Mouse (Mus musculus): ENCODE results near the gene 4930452B06Rik.

4930452B06Rik gene

GRCm38 (mm10) chr14:8451117-8451516 lies 214.9 kb downstream of the 4930452B06Rik start:
- no peak for DNase-seq (ENCODE audit: low spot score in 2 of 2)

- DNase-seq (ENCODE audit: low spot score in 2 of 2) = no peak
Measured at GRCm38 (mm10) chr14:8450342-8450741, 215.7 kb downstream of the 4930452B06Rik start.

GRCm38 (mm10) chr14:8449299-8449698 lies 216.7 kb downstream of the 4930452B06Rik start:
- no peak for DNase-seq (ENCODE audit: low spot score in 2 of 2)

GRCm38 (mm10) chr14:8447352-8447751 lies 218.7 kb downstream of the 4930452B06Rik start:
- DNase-seq (ENCODE audit: low spot score in 2 of 2) = no peak

GRCm38 (mm10) chr14:8444363-8444762 lies 221.7 kb downstream of the 4930452B06Rik start:
- no peak for DNase-seq (ENCODE audit: low spot score in 2 of 2)

- no peak for DNase-seq (ENCODE audit: low spot score in 2 of 2)
Measured at GRCm38 (mm10) chr14:8442691-8443090, 223.3 kb downstream of the 4930452B06Rik start.

- no peak for DNase-seq (ENCODE audit: low spot score in 2 of 2)
Measured at GRCm38 (mm10) chr14:8441623-8442022, 224.4 kb downstream of the 4930452B06Rik start.

- no peak for DNase-seq (ENCODE audit: low spot score in 2 of 2)
Measured at GRCm38 (mm10) chr14:8430611-8431230, 235.3 kb downstream of the 4930452B06Rik start.

- DNase-seq (ENCODE audit: low spot score in 2 of 2) = no peak
Measured at GRCm38 (mm10) chr14:8429767-8430166, 236.3 kb downstream of the 4930452B06Rik start.

- no peak for DNase-seq (ENCODE audit: low spot score in 2 of 2)
Measured at GRCm38 (mm10) chr14:8422833-8423232, 243.2 kb downstream of the 4930452B06Rik start.

- DNase-seq (ENCODE audit: low spot score in 2 of 2) = no peak
Measured at GRCm38 (mm10) chr14:8421199-8421787, 244.7 kb downstream of the 4930452B06Rik start.

GRCm38 (mm10) chr14:8418610-8419009 lies 247.4 kb downstream of the 4930452B06Rik start:
- DNase-seq (ENCODE audit: low spot score in 2 of 2) = no peak

- DNase-seq (ENCODE audit: low spot score in 2 of 2) = no peak
Measured at GRCm38 (mm10) chr14:8405946-8406345, 260.1 kb downstream of the 4930452B06Rik start.

- no peak for DNase-seq (ENCODE audit: low spot score in 2 of 2)
Measured at GRCm38 (mm10) chr14:8403310-8403709, 262.7 kb downstream of the 4930452B06Rik start.

GRCm38 (mm10) chr14:8398507-8398906 lies 267.5 kb downstream of the 4930452B06Rik start:
- DNase-seq (ENCODE audit: low spot score in 2 of 2) = no peak

- DNase-seq (ENCODE audit: low spot score in 2 of 2) = no peak
Measured at GRCm38 (mm10) chr14:8395690-8396287, 270.3 kb downstream of the 4930452B06Rik start.

- no peak for DNase-seq (ENCODE audit: low spot score in 2 of 2)
Measured at GRCm38 (mm10) chr14:8392181-8392825, 273.7 kb downstream of the 4930452B06Rik start.

All from spleen, postnatal 10 days (tissue).